Mouse (Mus musculus) B cell, adult 2 months (primary cell): ENCODE data around the gene Lgalsl.

Source experiments
- DNase-seq, 2 experiments: peaks; one replicate each; pipeline ENCODE4 v3.0.0; 2022

The Lgalsl gene

GRCm38 (mm10) chr11:20830686-20831505 is at the start of gene Lgalsl:
Gene Lgalsl, minus strand, starts transcription at chr11:20831056.
- peak; percentile 60 to 71 for DNase-seq

- DNase-seq = no peak
Observed at GRCm38 (mm10) chr11:20878644-20879043, 47.8 kb upstream of the Lgalsl start.

- no peak for DNase-seq
Observed at GRCm38 (mm10) chr11:20877578-20878096, 46.8 kb upstream of the Lgalsl start.

- DNase-seq = no peak
Observed at GRCm38 (mm10) chr11:20873386-20873785, 42.5 kb upstream of the Lgalsl start.

GRCm38 (mm10) chr11:20872911-20873310 is 42.1 kb upstream of the Lgalsl start:
- no peak for DNase-seq

- no peak for DNase-seq
Observed at GRCm38 (mm10) chr11:20872444-20872843, 41.6 kb upstream of the Lgalsl start.

- DNase-seq = no peak
Observed at GRCm38 (mm10) chr11:20869927-20870326, 39.1 kb upstream of the Lgalsl start.

DNA sequence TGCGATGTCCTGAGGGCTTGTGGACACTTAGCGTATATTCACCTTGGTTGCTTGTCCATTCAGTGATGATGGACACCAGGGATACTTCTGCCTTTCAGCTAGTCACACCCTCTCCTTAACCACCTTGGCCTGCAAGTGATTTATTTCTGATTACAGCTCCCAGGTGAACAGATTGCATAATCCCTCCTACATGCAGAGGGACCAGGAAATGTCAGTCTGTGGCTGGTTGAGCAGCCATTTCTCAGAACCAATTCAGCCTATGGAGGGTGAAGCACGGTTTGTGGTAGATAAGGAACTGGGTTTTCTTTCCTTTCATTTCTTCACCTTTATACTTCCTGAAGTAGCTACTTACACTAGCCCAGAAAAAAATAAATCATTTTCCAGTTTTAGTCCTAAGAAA is 34.6 kb upstream of the Lgalsl start:
- no peak for DNase-seq

DNA sequence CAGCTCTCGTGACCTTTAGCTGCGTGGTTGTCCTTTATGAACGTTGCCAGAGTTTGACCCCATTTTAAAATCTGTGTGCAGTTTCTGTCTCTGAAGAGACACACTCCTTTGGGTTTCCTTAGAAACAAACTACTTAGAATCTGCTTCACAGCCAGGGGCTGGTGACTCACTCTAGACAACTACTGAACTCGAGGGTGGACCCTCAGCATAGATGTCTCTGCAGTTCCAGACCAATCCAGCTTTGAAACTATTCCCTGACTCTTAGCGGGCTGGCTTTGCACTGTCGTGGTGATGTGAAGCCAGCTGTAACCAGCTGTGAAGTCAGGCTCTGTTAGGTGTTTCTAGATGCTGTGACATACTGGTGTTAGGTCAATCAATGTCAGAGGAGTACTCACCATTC is 33.8 kb upstream of the Lgalsl start:
- DNase-seq = no peak

DNA sequence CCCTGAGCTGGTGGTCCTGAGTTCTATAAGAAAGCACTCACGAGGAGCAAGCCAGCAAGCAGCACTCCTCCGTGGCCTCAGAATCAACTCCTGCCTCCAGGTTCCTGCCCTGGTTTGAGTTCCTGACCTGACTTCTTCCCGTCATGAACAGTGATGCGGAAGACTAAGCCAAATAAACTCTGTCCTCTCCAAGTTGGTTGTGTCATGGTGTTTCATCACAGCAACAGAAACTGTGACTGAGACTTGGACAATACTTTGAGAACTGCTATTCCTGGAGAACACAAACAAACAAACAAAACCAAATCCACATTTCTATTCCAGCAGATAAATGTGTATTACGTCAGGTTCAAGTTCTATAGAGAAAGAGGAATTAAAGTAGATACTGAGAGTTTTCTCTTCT is 31.2 kb upstream of the Lgalsl start:
- no peak for DNase-seq

DNA sequence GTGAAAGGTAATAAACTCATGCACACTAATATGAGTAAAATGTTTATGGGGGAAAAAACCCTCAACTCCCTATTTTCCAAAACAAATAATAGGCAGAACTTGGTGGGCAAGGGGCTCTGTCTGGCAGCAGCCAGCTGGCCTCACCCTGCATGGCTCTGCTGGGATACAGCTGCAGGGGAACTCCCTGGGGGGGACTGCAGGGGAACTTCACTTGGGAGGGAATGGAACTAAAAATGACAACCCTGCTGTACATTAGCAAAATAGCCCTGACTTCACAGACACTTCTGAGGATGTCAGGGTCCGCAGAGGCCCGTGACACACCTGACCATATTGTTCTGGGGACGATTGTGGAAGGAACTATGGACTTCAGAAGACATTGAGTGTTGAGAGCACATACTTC is 29.5 kb upstream of the Lgalsl start:
- no peak for DNase-seq

DNA sequence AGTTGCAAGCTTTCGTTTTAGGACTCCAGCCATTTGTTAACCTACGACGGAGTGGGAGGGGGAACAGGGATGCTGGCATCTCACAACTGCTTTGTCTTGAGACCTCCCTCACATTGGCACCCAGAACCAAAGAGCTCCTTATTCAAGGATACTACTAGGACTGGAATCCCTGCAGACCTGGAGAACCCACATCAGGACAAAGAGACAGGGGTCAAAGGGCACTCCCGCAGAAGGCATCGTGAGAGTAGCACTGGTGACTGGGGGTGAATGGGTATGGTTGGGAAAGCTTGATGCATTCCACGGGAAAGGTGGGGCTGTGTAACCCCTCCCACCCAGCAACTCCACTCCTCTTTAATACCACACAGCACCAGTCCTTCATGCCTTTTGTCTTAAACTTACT is 29.0 kb upstream of the Lgalsl start:
- DNase-seq = no peak

DNA sequence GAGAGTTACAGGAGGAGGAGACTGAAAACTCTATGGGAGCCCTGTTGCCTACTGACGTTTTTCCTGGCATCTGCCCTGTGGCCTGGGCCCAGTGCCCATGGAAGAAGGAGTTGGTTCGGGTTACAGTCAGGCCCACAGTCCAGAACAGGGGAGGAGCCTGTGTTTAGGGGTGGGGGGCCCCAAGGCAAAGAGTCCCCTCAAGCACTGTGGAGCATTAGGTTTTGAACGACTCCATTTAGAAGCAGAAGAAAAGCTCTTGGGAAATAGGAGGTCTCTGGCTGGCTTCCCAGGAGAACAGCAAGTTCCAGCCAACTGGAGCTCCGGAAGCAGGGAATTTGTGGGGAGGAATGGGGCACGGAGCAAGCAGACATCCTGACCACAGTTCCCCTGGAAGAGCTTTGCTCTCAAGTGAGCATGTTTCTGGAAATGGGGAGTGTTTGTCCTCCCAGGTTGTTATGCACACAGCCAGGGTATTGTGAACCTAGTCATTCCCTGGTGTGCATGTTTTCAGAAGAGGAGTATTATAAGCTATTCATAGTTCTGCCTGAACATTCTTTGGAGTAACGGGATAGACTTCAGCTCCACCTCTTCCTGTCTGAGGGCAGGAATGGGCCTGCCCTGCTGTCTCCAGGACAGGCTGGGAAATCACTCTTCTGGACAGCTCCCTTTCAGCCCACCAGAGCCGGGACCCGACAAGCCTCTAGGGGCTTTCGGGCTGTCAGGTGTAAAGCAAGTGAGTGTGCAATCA is 28.2 kb upstream of the Lgalsl start:
- DNase-seq = no peak

- DNase-seq = no peak
Observed at GRCm38 (mm10) chr11:20857921-20858320, 27.1 kb upstream of the Lgalsl start.

DNA sequence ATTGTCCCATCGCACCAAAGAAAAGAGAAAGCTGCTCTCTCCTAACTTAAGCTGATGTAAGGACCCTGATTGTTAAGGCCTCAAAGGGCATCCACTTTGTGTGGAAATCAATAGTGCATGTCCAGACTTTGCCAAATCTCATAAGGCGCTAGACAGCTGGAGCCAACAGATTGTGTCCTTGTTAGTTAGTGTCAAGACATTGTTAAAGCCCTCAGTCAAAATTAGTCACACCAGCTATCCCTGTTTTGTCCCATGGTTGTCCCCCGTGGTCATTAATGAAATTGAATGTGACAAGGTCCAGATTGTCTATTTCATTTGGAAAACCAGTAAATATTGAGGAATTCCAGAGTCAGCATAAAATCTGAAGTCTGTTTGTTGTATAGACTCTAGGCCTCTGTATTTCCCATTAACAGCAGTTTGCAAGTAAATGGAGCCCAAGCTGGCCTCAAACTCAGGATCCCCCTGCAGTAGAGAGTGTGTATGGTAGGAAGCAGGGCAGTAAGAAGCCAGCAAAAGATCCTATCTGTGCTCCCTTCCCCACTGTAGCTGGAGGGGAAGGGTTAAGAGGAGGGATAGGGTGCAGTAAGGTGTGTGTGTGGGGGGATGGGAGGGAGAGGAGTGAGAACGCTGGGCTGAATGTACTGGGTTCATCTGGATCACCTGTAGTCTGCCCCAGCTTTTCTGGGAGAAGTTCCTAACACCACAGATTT is 23.3 kb upstream of the Lgalsl start:
- no peak for DNase-seq

- no peak for DNase-seq
Observed at GRCm38 (mm10) chr11:20850196-20850595, 19.3 kb upstream of the Lgalsl start.

DNA sequence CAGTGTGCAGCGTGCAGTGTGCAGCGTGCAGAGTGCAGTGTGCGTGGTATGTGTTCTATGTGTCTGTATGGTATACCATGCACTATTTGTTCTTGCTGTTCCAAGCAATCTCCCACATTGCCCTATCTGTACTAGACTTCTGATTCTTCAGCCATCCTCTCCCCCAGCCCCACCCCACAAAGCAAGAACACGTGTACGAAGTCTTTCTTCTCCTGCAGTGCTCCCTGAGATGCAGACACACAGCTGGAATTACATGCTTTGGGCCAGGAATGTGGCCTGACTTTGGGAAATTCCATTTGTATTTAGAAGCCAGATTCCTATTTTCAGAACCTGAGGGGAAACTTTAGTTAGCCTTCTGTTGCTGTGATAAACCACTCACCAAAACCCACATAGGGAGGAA is 18.5 kb upstream of the Lgalsl start:
- DNase-seq = no peak

GRCm38 (mm10) chr11:20837366-20837765 is 6.5 kb upstream of the Lgalsl start:
- DNase-seq = no peak

DNA sequence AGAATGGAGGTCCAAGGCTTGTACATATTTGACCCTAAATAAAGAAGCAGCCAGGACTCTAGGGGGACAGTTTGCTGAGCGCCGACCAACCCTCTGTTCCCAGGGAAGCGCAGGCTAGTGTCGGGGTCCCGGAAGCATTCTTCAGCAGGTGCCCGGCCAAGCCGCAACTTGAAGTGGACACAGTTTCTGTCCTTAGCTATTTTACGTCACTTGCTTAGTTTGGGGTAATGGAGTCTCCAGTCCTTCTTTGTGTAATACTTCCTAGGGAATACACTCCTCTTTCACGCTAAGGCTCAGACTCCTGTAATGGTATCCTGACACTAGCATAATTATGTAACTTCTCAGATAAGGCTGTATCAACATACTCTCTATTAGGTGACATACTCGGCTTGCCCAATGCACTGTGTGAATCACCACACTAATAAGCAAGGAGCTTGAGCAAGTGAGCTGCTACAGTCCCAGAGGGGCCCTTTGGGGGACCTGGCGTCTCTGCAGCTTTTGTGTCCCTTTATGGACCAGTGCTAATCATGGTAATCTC is 813 bp upstream of the Lgalsl start:
- DNase-seq = peak in 1 of 2 experiments; percentile 4

DNA sequence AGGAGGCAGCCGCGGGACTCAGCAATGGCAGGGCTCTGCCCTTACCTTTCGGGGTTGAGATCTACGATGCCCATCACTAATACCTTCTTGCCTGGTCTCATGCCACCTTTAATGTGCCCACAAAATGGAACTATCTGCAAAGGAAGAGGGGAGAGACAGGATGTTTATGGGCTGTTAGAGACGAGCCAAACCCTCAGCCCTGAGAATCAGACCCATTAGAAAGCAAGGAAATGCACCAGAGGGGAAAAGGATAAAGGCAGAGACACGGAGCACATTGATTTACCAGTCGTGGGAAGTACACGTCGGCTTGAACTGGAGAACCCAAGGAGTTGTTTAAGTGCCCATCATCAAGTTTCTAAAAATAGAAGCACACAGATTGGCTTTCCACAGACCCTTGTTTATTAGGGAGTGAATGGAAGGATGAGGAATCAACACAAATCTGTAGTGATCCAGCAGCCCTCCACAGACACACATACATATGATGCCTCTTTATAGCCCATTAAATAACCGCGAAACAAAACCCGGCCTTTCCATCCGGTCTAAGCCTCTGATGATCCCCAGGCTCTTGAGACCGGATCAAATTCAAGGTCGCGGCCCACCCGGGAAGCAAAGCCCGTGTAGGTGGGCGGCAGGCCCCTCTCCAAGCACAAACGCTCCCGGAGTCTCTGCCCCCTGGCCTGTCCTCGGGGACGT is 717 bp downstream of the Lgalsl start:
- DNase-seq = no peak

- no peak for DNase-seq
Observed at GRCm38 (mm10) chr11:20829056-20829686, 1.7 kb downstream of the Lgalsl start.

DNA sequence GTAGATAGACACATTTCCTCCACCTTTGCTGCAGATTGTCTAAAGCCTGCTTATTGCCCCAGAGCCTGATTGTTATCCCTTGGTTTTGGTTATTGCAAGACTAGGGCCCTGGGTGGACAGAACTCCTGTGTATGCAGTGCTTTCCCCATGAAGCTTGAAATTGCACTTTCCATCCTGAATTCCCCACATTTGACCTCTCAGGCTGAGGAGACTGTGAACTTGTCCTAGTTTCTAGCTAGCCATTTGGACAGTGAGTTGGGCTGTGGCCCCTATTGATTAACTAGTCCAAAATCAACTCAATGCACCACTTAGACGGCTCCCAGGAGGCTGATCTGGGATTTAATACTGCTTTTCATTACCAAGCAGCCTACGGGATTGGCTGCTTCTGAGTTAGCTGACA is 6.9 kb downstream of the Lgalsl start:
- no peak for DNase-seq
